Mouse (Mus musculus) megakaryocyte, embryonic 14.5 days (primary cell): ENCODE results near the gene Higd1a.

Experiments
- FLI1 ChIP-seq: IDR thresholded peaks from 2 replicates; pipeline ENCODE4 v1.6.1; 2012; ENCODE audit warnings: low read length, inconsistent platforms, mixed read lengths
- GATA1 ChIP-seq: IDR thresholded peaks from 3 replicates; pipeline ENCODE4 v1.6.1; 2012; ENCODE audit warnings: mixed read lengths, low read length, inconsistent platforms, borderline replicate concordance

GRCm38 (mm10) chr9:121826356-121826755 lies 31.8 kb downstream of the Higd1a start:
- TF ChIP-seq FLI1 (no peak), GATA1 (no peak)
